Mouse (Mus musculus): ENCODE results near the gene Ifi27l2a. TPM values are rescaled to one million over a fixed set of nuclear protein-coding genes. Genes with fewer than 3 reads are reported as not detected.

The Ifi27l2a gene
- polyA plus RNA-seq, 1 experiment from 2014 or later = 4.7 TPM

DNA sequence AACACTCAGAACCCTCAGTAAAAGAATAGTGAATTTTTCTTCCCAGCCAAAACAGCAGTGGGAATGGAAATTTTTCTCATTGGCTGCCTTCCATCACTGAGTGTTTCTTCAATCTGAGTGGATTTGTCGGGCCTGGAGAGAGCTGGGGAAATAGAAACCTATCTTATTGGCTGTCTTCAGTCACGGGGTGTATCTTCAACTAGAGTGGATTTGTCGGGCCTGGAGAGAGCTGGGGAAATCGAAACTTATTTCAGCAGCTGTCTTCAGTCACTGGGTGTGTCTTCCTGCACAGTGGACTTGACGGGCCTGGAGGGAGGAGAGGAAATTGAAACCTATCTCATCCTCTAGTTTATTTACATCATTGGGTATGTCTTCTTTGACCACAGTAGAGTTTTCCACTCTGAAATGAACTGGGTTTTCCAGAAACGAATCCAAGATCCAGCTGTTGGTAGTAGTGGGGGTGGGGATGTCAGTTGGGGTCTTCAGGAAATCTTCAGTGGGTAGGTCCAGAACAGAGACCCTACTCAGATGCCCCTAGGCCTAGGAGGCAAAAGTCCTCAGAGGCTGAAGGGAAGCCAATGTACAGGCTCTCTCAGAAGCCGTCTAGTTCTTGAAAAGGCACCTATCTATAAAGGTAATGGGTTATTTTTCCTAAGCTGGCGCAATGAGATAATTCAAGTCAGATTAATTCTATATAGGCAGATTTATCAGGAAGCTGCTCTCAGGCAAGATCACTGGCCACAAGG is 9.3 kb downstream of the Ifi27l2a start, which contains the start of gene Ifi27:
Ifi27 (plus strand) TSS at position 226 of the 746 bp plus-strand sequence.
- WGBS = 82% methylated on average over 8 of the region's 8 CpGs
- H3K4me3 ChIP-seq (replicated peaks; ENCODE audit: low read length) = no peak within 1 kb of the TSS
- no peak within 1 kb of the TSS for H3K27ac ChIP-seq
- no peaks in the 10 kb centered on the region for H3K4me1 ChIP-seq (replicated peaks; ENCODE audit: control insufficient read depth, insufficient read depth, low read length)
- H3K9me3 ChIP-seq (ENCODE audit: control insufficient read depth, low read length) = no peaks in the 10 kb centered on the region
- H3K36me3 ChIP-seq (replicated peaks; ENCODE audit: control insufficient read depth, insufficient read depth) = no peaks in the 10 kb centered on the region
- no peak within 1 kb of the TSS for H3K4me2 ChIP-seq (replicated peaks)
- no peak within 1 kb of the TSS for H3K9ac ChIP-seq
- ATAC-seq (ENCODE audit: low FRiP score) = no peak
- H3K27me3 ChIP-seq (ENCODE audit: control insufficient read depth, insufficient read depth, low read length) = no peaks in the 10 kb centered on the region
- DNase-seq (ENCODE audit: low spot score) = no peak

DNA sequence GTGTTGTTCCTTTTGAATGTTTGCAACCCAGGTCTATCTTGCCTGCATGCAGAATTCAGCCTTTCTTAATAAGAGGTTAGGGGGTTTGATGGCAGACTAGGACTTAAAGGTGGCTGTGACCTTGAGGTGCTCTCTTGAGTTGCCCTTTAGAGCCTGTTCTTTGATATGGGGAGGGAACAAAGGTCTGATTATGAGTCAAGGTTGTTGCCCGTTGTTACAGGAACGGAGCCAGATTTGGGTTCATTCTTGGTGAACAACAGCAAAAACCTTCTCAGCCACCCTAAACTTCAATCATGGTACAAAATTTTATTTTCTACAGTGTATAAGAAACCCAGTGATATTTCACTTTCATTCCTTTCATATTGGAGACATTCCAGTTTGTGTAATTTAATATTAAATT is 10.1 kb downstream of the Ifi27l2a start:
- ATAC-seq (ENCODE audit: low FRiP score) (no peak), DNase-seq (ENCODE audit: low spot score) (no peak)
- no peaks in the 10 kb centered on the region for H3K9me3 ChIP-seq (ENCODE audit: control insufficient read depth, low read length)
- no peaks in the 10 kb centered on the region for H3K27me3 ChIP-seq (ENCODE audit: control insufficient read depth, insufficient read depth, low read length)
- H3K36me3 ChIP-seq (replicated peaks; ENCODE audit: control insufficient read depth, insufficient read depth) = no peaks in the 10 kb centered on the region
- no peak overlapping the region for H3K4me3 ChIP-seq (replicated peaks; ENCODE audit: low read length)
- no peak overlapping the region for H3K27ac ChIP-seq
- no peak overlapping the region for H3K4me2 ChIP-seq (replicated peaks)
- no peak overlapping the region for H3K9ac ChIP-seq
- no peaks in the 10 kb centered on the region for H3K4me1 ChIP-seq (replicated peaks; ENCODE audit: control insufficient read depth, insufficient read depth, low read length)
- WGBS = 93% methylated on average over 2 of the region's 2 CpGs

DNA sequence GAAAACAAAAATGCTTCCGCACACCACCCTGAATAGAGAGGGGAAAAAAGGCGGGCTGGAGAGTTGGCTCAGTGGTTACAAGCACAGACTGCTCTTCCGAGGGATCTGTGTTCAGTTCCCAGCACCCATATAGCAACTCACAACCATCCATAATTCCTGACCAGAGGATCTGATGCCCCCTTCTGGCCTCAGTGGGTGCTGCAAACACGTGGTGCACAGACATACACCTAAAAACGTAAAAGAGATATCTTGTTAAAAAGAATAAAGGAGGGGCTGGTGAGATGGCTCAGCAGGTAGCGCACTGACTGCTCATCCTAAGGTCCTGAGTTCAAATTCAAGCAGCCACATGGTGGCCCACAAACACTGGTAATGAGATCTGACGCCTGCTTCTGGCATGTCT is 16.8 kb downstream of the Ifi27l2a start:
- WGBS = 91% methylated on average over 7 of the region's 7 CpGs
- Histone ChIP-seq H3K9me3 (ENCODE audit: control insufficient read depth, low read length) (no peaks in the 10 kb centered on the region), H3K4me2 (replicated peaks) (no peak overlapping the region), H3K9ac (no peak overlapping the region), H3K27ac (no peak overlapping the region), H3K36me3 (replicated peaks; ENCODE audit: control insufficient read depth, insufficient read depth) (peaks cover 23% of the 10 kb centered on the region), H3K4me3 (replicated peaks; ENCODE audit: low read length) (no peak overlapping the region), H3K27me3 (ENCODE audit: control insufficient read depth, insufficient read depth, low read length) (no peaks in the 10 kb centered on the region), H3K4me1 (replicated peaks; ENCODE audit: control insufficient read depth, insufficient read depth, low read length) (peaks cover 31% of the 10 kb centered on the region)
- DNase-seq (ENCODE audit: low spot score) (no peak), ATAC-seq (ENCODE audit: low FRiP score) (no peak)

DNA sequence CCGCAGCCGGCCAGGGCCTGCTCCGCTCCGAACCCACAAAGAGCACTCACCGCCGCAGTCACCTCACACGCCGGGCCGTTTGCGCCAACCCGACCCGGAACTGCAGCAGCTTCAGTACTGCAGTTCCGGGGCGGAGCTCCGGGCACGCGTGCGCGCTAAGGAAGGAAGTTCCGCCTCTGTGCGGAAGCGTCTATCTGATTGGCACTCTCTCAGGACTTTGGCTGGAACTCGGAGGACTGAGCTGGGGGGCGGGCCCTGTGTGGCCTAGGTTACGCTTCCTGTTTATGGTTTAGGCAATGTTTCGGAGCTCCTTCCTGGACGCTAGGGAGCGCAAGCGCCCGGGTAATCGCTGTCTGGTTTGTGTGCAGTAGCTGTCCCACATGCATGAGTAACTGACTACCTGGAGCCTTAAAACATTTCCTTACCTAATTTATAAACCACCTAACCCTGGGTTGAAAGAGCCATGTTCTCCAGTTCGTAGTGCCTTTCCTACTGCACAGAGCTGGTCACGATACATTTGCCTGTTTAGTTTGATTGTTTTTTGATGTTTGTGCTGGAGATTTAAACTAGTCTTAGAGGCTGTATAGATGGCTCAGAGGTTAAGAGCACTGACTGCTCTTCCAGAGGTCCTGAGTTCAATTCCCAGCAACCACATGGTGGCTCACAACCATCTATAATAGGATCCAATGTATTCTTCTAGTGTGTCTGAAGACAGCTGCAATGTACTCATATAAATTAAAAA is 17.6 kb downstream of the Ifi27l2a start, which contains the start of gene Ddx24:
Ddx24 (minus strand) TSS at position 102 of the 742 bp plus-strand sequence.
- H3K9ac ChIP-seq = peak within 1 kb of the TSS; percentile 81
- peak; percentile 100 for ATAC-seq (ENCODE audit: low FRiP score)
- H3K4me1 ChIP-seq (replicated peaks; ENCODE audit: control insufficient read depth, insufficient read depth, low read length) = peaks cover 38% of the 10 kb centered on the region
- DNase-seq (ENCODE audit: low spot score) = peak; percentile 98
- no peaks in the 10 kb centered on the region for H3K27me3 ChIP-seq (ENCODE audit: control insufficient read depth, insufficient read depth, low read length)
- peaks cover 29% of the 10 kb centered on the region for H3K36me3 ChIP-seq (replicated peaks; ENCODE audit: control insufficient read depth, insufficient read depth)
- H3K4me2 ChIP-seq (replicated peaks) = peak within 1 kb of the TSS; percentile 72
- WGBS = 1% methylated on average over 32 of the region's 33 CpGs
- peak within 1 kb of the TSS; percentile 35; the same call in 1 of the 2 replicates for H3K27ac ChIP-seq
- peak within 1 kb of the TSS; percentile 73 for H3K4me3 ChIP-seq (replicated peaks; ENCODE audit: low read length)
- H3K9me3 ChIP-seq (ENCODE audit: control insufficient read depth, low read length) = no peaks in the 10 kb centered on the region

DNA sequence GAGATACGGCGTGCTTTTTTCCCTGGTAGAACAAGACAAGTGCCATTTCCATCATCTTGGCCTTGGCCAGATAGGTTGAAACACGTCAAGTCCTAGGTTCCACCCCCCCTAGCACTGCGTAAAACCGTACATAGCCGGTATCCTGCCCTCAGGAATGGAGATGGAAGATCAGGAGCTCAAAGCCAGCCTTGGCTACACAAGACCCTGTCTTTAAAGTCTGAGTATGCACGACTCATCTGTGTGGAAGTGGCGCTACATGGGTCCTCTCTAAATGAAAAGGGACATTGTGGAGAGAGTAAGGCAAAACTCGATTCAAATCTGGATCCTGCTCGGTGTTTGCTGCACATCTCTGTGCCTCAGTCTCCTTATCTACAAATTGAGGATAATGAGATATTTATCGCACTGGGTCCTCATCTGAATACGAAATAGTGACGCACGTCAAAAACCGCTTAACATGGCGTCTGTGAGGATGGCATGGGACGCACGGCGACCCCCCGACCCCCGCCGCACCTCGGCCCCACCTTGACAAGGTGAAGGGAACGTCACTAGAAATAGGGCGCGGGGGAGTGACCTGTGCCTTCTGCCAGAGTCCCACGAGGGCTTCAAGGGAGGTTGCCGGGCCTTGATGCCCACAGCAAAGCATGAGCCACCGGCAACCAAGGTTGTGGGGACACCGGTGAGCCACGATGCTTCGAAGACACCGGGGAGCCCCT is 18.3 kb downstream of the Ifi27l2a start:
- WGBS = 11% methylated on average over 33 of the region's 33 CpGs
- no peak for ATAC-seq (ENCODE audit: low FRiP score)
- H3K4me3 ChIP-seq (replicated peaks; ENCODE audit: low read length) = peak overlapping the region; percentile 73
- no peaks in the 10 kb centered on the region for H3K27me3 ChIP-seq (ENCODE audit: control insufficient read depth, insufficient read depth, low read length)
- DNase-seq (ENCODE audit: low spot score) = peak; percentile 30
- H3K4me1 ChIP-seq (replicated peaks; ENCODE audit: control insufficient read depth, insufficient read depth, low read length) = peaks cover 42% of the 10 kb centered on the region
- peak overlapping the region; percentile 72 for H3K4me2 ChIP-seq (replicated peaks)
- peaks cover 29% of the 10 kb centered on the region for H3K36me3 ChIP-seq (replicated peaks; ENCODE audit: control insufficient read depth, insufficient read depth)
- peak overlapping the region; percentile 81 for H3K9ac ChIP-seq
- no peaks in the 10 kb centered on the region for H3K9me3 ChIP-seq (ENCODE audit: control insufficient read depth, low read length)
- peak overlapping the region; percentile 16; the same call in 1 of the 2 replicates for H3K27ac ChIP-seq

DNA sequence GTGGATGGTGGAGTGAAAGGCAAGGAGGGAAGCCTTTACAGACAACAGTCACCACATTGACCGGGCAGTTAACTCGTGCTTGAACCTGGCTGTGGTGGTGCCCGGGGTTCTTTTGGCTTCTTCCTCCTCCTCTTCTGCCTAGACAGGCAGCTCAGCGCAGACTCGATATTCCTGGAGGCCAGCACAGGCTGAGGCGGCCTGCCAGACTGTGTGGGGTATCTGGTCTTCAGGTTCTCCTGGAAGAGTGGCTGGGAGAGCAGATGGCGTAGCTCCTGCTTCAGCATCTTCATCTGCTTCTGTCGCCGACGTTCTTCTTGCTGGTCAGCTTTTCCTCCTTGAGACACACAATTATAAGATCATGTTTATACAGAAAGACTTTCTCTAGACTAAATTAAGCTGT is 35.3 kb downstream of the Ifi27l2a start:
- 94% methylated on average over 10 of the region's 10 CpGs for WGBS
- no peak for DNase-seq (ENCODE audit: low spot score)
- no peaks in the 10 kb centered on the region for H3K4me1 ChIP-seq (replicated peaks; ENCODE audit: control insufficient read depth, insufficient read depth, low read length)
- no peak overlapping the region for H3K27ac ChIP-seq
- no peak overlapping the region for H3K4me2 ChIP-seq (replicated peaks)
- no peaks in the 10 kb centered on the region for H3K9me3 ChIP-seq (ENCODE audit: control insufficient read depth, low read length)
- H3K9ac ChIP-seq = no peak overlapping the region
- no peaks in the 10 kb centered on the region for H3K27me3 ChIP-seq (ENCODE audit: control insufficient read depth, insufficient read depth, low read length)
- no peak for ATAC-seq (ENCODE audit: low FRiP score)
- H3K4me3 ChIP-seq (replicated peaks; ENCODE audit: low read length) = no peak overlapping the region
- H3K36me3 ChIP-seq (replicated peaks; ENCODE audit: control insufficient read depth, insufficient read depth) = peaks cover 98% of the 10 kb centered on the region

GRCm38 (mm10) chr12:103407720-103408119 is 35.8 kb downstream of the Ifi27l2a start, which contains the start of gene 9330161L09Rik:
Gene 9330161L09Rik (minus strand): TSS chr12:103407820.
- no peak within 1 kb of the TSS for H3K4me3 ChIP-seq (replicated peaks; ENCODE audit: low read length)
- peaks cover 98% of the 10 kb centered on the region for H3K36me3 ChIP-seq (replicated peaks; ENCODE audit: control insufficient read depth, insufficient read depth)
- ATAC-seq (ENCODE audit: low FRiP score) = no peak
- H3K9me3 ChIP-seq (ENCODE audit: control insufficient read depth, low read length) = no peaks in the 10 kb centered on the region
- H3K4me1 ChIP-seq (replicated peaks; ENCODE audit: control insufficient read depth, insufficient read depth, low read length) = no peaks in the 10 kb centered on the region
- H3K27ac ChIP-seq = no peak within 1 kb of the TSS
- H3K4me2 ChIP-seq (replicated peaks) = no peak within 1 kb of the TSS
- no peak within 1 kb of the TSS for H3K9ac ChIP-seq
- DNase-seq (ENCODE audit: low spot score) = no peak
- 96% methylated on average over 4 of the region's 4 CpGs for whole genome bisulfite sequencing
- H3K27me3 ChIP-seq (ENCODE audit: control insufficient read depth, insufficient read depth, low read length) = no peaks in the 10 kb centered on the region

GRCm38 (mm10) chr12:103404131-103404530 is 39.3 kb downstream of the Ifi27l2a start:
- no peaks in the 10 kb centered on the region for H3K4me1 ChIP-seq (replicated peaks; ENCODE audit: control insufficient read depth, insufficient read depth, low read length)
- H3K4me2 ChIP-seq (replicated peaks) = no peak overlapping the region
- no peaks in the 10 kb centered on the region for H3K9me3 ChIP-seq (ENCODE audit: control insufficient read depth, low read length)
- no peak overlapping the region for H3K9ac ChIP-seq
- no peak overlapping the region for H3K27ac ChIP-seq
- H3K36me3 ChIP-seq (replicated peaks; ENCODE audit: control insufficient read depth, insufficient read depth) = peaks cover 82% of the 10 kb centered on the region
- H3K27me3 ChIP-seq (ENCODE audit: control insufficient read depth, insufficient read depth, low read length) = no peaks in the 10 kb centered on the region
- WGBS = 92% methylated on average over 18 of the region's 18 CpGs
- DNase-seq (ENCODE audit: low spot score) (no peak), ATAC-seq (ENCODE audit: low FRiP score) (no peak)
- no peak overlapping the region for H3K4me3 ChIP-seq (replicated peaks; ENCODE audit: low read length)

DNA sequence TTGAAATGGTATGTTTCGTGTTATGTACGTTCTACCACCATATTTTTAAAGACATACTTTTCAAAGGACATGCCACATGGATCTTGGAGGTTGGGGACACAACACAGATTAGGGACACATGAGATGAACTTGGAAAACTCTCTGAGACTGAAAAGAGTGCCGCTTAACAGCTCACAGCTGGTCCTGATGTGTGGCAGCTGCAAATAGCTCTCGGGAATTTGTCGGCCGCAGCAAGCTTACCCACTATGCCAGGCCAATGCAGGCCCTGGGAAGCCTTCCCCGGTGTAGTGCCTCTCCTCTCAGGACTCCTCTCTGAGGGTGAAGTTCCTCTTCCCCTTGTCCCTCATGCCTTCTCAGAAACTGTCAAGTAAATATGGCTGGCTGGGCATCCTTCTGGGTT is 46.7 kb downstream of the Ifi27l2a start:
- DNase-seq (ENCODE audit: low spot score) = no peak
- Histone ChIP-seq H3K27ac (no peak overlapping the region), H3K36me3 (replicated peaks; ENCODE audit: control insufficient read depth, insufficient read depth) (peaks cover 12% of the 10 kb centered on the region), H3K4me2 (replicated peaks) (no peak overlapping the region), H3K27me3 (ENCODE audit: control insufficient read depth, insufficient read depth, low read length) (no peaks in the 10 kb centered on the region), H3K4me1 (replicated peaks; ENCODE audit: control insufficient read depth, insufficient read depth, low read length) (no peaks in the 10 kb centered on the region), H3K9ac (no peak overlapping the region), H3K9me3 (ENCODE audit: control insufficient read depth, low read length) (no peaks in the 10 kb centered on the region), H3K4me3 (replicated peaks; ENCODE audit: low read length) (no peak overlapping the region)
- 82% methylated on average over 7 of the region's 7 CpGs for WGBS
- no peak for ATAC-seq (ENCODE audit: low FRiP score)

Measured in hindbrain, embryonic 14.5 days (tissue).